Mouse (Mus musculus) ovary, postnatal 14 days (tissue): ENCODE results near the gene Trp53bp1.

Source experiments
- DNase-seq: peaks from one replicate; pipeline ENCODE4 v3.0.0; 2022; ENCODE audit warnings: low spot score

The Trp53bp1 gene

DNA sequence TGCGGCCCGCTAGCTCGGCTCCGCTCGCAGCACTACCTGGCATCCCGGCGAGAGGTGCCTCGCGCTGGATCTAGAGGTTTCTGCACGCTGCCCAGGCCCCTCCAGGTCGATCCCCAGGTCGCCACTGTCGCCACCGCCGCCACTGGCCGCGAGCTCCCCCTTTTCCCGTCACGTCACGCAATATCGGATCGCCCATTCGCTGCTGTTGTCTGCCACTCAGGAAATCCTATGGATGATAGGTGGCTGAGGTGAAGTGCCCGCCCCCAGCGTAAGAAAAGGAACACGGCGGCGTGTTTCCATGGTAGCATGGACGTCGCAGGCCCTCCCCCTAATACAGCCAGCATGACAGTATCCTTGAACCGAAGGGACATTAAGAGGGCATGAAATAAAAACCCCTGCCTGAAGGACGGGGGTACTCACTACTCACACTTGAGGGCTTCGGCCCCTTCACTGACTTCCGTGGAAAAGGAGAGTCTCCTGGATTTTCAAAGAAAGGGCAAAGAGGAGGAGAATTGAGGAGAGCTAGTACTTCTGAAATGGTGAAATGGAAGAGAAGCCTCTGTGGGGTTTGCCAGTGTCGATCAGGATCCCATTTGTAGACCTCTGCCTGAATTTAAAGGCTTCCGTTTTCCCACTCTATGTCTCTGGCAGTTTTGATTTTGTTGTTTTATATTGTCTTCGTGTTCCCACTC is at the start of gene Trp53bp1:
TSS of gene Trp53bp1 (minus strand) at position 172 of the 692 bp plus-strand sequence.
- peak; percentile 90 for DNase-seq

GRCm38 (mm10) chr2:121316278-121316677 is 45.1 kb upstream of the Trp53bp1 start:
- DNase-seq: no peak

- no peak for DNase-seq
Measured at GRCm38 (mm10) chr2:121308997-121309416, 37.8 kb upstream of the Trp53bp1 start.

GRCm38 (mm10) chr2:121300036-121300435 is 28.8 kb upstream of the Trp53bp1 start:
- DNase-seq: no peak

DNA sequence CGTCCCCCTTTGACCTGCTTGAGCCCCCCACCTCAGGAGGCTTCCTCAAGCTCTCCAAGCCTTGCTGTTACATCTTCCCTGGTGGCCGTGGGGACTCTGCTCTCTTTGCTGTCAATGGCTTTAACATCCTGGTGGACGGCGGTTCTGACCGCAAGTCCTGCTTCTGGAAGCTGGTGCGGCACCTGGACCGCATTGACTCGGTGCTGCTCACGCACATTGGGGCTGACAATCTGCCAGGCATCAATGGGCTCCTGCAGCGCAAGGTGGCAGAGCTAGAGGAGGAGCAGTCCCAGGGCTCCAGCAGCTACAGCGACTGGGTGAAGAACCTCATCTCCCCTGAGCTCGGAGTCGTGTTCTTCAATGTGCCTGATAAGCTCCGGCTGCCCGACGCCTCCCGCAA is 28.3 kb upstream of the Trp53bp1 start:
- DNase-seq: no peak

DNA sequence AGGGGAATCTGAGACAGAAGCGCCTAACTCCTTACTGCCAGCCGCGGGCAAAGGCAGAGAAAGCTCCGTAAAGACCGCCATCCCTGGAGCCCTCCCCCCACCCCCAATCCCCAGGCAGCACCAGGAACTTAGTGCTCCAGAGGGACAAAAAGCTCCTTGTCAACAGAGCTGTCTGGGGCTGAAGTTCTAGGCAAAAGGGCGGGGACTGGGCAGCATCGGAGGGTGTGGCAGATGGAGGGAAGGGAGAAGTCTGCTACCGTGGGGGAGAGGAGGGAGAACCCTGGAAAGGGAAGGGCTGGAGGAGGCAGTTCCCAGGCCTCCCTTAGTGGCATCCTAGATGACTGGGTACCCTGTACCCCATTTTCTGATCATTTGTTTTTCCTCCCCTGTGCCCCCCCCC is 26.9 kb upstream of the Trp53bp1 start:
- DNase-seq: no peak

GRCm38 (mm10) chr2:121297701-121298100 is 26.5 kb upstream of the Trp53bp1 start:
- no peak for DNase-seq

GRCm38 (mm10) chr2:121296754-121297231 is 25.6 kb upstream of the Trp53bp1 start:
- DNase-seq: no peak

DNA sequence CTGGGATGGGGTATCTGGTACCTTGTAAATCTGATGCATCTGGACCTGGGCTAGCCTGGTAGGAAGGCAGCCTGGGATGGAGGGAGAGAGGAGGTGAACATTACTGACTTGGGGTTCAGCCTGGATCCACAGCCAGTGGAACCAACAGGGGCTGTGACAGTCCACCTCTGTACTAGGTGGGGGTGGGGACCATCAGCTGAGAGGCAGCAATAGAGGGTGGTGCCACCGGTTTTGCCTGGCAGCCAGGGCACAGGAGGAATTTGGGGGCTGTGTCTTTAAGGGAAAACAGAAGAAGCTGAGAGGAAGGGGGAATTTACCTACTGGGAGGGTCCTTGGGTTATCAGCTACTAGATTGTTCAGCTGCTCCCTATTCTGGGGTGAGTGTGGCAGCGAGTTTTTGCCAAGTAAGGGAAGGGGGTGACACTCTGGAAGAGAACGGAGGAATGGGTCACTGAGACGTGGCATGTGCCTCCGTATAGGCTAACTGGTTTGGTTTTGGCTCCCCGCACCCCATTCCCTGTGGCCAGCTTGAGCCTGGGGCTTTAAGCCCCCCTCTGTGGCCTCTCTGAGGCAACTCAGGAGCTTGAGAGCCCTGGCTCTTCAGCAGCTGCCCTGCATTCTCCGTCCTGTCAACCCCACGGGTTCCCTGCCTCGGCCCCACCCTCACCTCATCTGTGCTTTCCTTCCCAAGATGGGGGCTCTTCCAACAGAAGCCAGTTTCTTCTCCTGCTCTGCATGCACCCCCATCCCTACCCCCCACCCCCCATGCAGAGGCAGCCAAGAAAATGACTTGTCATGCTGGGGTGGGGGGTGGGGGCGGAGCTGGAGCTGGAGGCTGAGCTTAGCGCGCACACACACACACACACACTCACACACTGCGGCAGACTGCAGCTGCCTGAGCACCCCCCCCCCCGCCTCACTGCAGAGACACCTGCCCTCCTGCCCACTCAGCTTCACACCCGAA is 24.7 kb upstream of the Trp53bp1 start:
- DNase-seq: no peak

DNA sequence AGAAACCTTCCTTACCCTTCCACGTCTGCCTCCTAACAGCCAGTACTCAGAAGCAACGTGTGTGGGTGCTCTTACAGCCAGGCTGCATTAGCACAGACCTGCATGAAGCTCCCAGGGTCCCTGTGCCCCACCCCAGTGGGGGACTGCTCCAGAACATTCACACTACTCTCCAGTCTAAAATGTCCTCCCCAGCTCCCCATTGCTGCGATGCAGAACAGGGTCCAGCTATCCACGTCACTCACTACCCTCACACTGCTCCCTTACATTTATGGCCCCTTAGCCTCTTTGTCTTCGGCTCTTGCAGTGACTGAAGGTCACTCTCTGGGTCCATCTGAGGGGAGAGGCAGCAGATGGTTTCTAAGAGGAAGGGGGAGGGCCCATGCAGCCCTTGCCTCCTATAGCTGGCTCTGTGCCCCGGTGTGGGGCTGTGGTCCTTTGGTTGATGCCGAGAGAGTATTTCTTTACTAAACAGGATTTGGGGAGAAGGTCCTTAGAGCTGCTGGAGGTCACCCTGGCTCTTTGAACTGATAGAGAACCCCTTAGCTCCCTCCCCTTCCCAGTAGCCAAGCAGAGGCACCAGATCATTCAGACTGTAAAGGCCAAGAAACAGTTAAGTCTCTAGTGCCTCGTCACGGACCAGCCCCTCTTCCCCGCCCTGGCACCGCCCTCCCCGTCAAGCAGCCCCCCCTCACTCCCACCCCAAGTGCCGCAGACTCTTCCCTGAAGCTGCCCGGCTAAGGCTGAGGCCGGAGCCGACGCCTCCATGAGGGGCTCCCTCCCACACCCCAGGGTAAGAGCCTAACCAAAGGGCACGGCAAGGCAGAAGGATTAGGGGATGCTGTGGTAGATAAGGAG is 23.8 kb upstream of the Trp53bp1 start:
- peak; percentile 37 for DNase-seq

DNA sequence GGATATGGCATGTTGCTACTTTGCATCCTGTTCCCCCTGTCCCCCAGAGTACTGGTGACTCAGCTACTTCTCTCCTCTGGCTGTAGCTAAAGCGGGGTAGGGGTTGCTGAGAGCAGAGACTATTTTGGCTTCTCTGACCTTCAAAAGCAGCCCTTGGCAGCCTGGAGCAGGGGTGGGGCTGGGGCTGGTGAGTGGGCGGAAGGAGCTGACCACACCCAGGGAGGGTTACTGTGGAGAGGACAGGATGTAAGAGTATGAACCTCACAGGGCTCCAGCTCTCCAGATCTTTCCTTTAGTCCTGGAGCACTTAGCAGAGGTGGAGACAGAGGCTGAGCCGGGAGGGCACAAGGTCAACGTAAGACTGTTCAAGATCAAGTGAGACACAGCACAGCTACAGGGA is 23.0 kb upstream of the Trp53bp1 start:
- DNase-seq: no peak

- no peak for DNase-seq
Measured at GRCm38 (mm10) chr2:121292316-121293013, 21.3 kb upstream of the Trp53bp1 start.

GRCm38 (mm10) chr2:121289730-121290540 is 18.7 kb upstream of the Trp53bp1 start:
- DNase-seq: no peak

DNA sequence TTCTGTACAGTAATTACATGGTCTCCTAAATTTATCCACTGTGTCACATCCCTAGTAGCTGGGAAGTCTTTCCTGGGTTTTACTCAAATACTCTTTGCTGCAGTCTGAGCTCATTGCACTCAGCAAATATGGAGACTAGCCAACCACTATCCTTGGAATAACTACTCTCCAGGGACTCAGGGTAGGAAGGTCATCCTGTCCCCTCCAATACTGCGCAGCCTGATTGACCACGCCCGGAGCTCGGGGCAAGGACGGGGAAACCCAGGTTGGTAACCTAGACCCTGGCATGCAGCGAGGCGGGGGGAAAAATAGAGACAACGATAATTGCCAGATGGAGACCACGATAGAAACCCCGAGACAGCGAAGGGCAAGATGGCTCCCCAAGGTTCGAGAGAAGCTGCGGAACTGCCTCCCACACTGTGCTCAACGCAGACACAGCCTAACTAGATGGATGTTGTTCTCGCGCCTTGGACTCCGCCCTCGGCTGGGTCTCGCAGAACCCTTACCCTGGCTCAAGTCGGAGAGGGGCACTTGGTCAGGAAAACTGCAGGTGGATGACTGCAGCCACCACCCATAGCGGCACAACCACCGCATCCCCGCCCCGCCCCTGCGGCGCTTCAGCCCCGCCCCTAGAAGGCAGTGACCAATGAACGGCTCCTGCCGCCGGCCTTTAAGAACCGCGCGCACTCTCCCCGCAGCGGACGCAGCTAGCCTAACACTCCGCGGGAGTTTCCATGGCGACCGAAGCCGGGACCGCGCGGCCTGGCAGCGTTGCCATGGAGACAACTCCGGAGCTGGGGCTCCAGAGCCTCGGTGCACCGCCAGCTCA is 17.9 kb upstream of the Trp53bp1 start, which contains the start of gene Map1a:
TSS of gene Map1a (plus strand) at position 700 of the 829 bp plus-strand sequence.
- peak; percentile 82 for DNase-seq

DNA sequence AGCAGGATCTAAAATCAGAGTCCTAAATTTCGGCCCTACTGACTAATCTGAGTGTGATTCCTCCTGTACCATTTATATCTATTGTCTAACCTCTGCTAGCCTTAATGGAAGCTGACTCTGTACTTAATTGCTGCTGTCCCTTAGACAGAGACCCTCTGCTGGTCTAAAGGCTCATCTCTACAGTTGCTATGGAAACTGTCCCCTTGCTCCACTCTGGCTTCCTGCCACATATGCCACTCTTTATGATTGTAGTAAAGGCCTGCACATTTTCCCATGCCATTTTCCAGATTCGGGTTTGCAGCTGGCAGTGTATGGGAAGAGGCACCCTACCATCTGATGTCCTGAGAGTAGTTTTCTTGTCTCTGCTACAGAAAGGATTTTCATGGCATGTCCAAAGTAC is 16.6 kb upstream of the Trp53bp1 start:
- DNase-seq: no peak

- DNase-seq: no peak
Measured at GRCm38 (mm10) chr2:121271928-121272516, 815 bp upstream of the Trp53bp1 start.

- no peak for DNase-seq
Measured at GRCm38 (mm10) chr2:121270521-121271235, 529 bp downstream of the Trp53bp1 start.

- no peak for DNase-seq
Measured at GRCm38 (mm10) chr2:121268446-121268845, 2.8 kb downstream of the Trp53bp1 start.
